Mouse (Mus musculus) CD4-positive, CD25-positive, alpha-beta regulatory T cell, adult 9 weeks (primary cell): ENCODE measurements around the gene Olfr792. TPM values are rescaled to one million over a fixed set of nuclear protein-coding genes. Genes with fewer than 3 reads are reported as not detected.

Source experiments
- polyA plus RNA-seq: library from polyadenylated mRNA; unstranded; fragments of 100-300 nt; shearing (Covaris generic); gene quantifications from one replicate; pipeline ENCODE4 v1.2.1, GENCODE M21; 2017

Olfr792 gene
- polyA plus RNA-seq: not detected

GRCm38 (mm10) chr10:129538862-129539261 is at the start of gene Olfr792:
TSS of gene Olfr792 (plus strand) at chr10:129539162.

DNA sequence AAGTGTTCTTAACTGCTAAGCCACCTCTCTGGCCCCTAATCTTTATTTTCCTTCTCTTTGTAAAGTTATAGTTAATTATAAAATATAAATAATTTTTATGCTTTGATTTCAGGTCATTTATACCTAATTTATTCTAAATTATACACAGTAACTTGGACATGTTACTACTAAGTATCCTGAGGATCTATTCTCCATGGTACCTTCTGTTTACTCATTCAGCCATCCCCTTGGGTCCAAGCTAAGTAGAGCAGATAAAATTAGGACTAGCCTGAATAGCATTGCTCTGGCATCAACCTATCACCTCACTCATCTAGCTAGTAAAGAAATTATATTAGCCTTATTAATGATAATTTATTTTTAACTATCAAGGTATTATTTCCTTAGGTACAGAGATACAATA is 40.8 kb upstream of the Olfr792 start, which contains the start of gene Olfr790:
TSS of gene Olfr790 (plus strand) at position 301 of the 400 bp plus-strand sequence.

GRCm38 (mm10) chr10:129521492-129521891 is 17.5 kb upstream of the Olfr792 start, which contains the start of gene Olfr791:
TSS of gene Olfr791 (plus strand) at chr10:129521792.

GRCm38 (mm10) chr10:129567355-129567754 is 28.4 kb downstream of the Olfr792 start, which contains the start of gene Olfr794:
TSS of gene Olfr794 (plus strand) at chr10:129567655.

Other genes starting within 250 kb of the Olfr792 start
- not detected for gene Olfr780, start 221.0 kb upstream of the Olfr792 start, polyA plus RNA-seq
- gene Olfr781, start 210.3 kb upstream of the Olfr792 start, polyA plus RNA-seq: not detected
- not detected for gene Olfr782, start 190.3 kb upstream of the Olfr792 start, polyA plus RNA-seq
- not detected for gene Olfr784, start 155.1 kb upstream of the Olfr792 start, polyA plus RNA-seq
- not detected for gene Olfr785, start 133.7 kb upstream of the Olfr792 start, polyA plus RNA-seq
- gene Olfr786, start 111.9 kb upstream of the Olfr792 start, polyA plus RNA-seq: not detected
- gene Olfr787, start 77.3 kb upstream of the Olfr792 start, polyA plus RNA-seq: not detected
- not detected for gene Olfr788, start 68.2 kb upstream of the Olfr792 start, polyA plus RNA-seq
- gene Olfr789, start 54.4 kb upstream of the Olfr792 start, polyA plus RNA-seq: not detected
- not detected for gene Olfr790, start 40.7 kb upstream of the Olfr792 start, polyA plus RNA-seq
- not detected for gene Olfr791, start 17.4 kb upstream of the Olfr792 start, polyA plus RNA-seq
- not detected for gene Olfr794, start 28.5 kb downstream of the Olfr792 start, polyA plus RNA-seq
- gene Olfr796, start 73.4 kb downstream of the Olfr792 start, polyA plus RNA-seq: not detected
- 0.07 TPM for gene Olfr798, start 88.8 kb downstream of the Olfr792 start, polyA plus RNA-seq
- gene Olfr799, start 98.3 kb downstream of the Olfr792 start, polyA plus RNA-seq: not detected
- gene Olfr800, start 118.5 kb downstream of the Olfr792 start, polyA plus RNA-seq: not detected
- not detected for gene Olfr801, start 134.7 kb downstream of the Olfr792 start, polyA plus RNA-seq
- gene Olfr802, start 149.0 kb downstream of the Olfr792 start, polyA plus RNA-seq: not detected
- gene Olfr803, start 155.1 kb downstream of the Olfr792 start, polyA plus RNA-seq: not detected
- gene Olfr804, start 164.0 kb downstream of the Olfr792 start, polyA plus RNA-seq: not detected
- not detected for gene Olfr805, start 190.2 kb downstream of the Olfr792 start, polyA plus RNA-seq
- not detected for gene Olfr806, start 202.8 kb downstream of the Olfr792 start, polyA plus RNA-seq
- gene Olfr807, start 218.6 kb downstream of the Olfr792 start, polyA plus RNA-seq: not detected
- not detected for gene Olfr808, start 226.3 kb downstream of the Olfr792 start, polyA plus RNA-seq
- not detected for gene Olfr809, start 235.5 kb downstream of the Olfr792 start, polyA plus RNA-seq